Comparison of ENCODE assay signal across 35 mouse cellular contexts in the genomic region with DNA sequence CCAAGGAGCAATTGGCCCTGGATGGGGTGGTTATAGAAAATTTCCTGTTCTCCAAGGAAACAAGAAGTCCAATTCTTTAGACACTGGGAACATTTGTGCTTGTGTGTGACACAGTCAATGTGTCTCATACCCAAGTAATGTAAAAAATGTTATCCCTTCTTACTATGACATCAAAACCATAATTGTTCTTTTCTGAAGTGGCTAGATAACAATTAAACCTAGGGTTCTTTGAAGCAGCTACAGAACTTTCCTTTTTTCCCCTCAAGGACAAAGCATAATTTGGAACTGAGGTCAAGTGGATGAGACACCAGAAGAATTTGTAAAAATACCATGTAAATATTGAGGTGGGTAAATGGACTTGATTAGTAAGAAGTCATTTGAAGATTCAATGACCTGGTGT.
"Had no signal": no experiment of that assay in that cellular context is flagged by ENCODE, and none has a peak within 500 bp of the region (broad histone marks: within the 10 kb centered on the region; RNA-seq: fewer than 3 reads in every experiment).

No protein-coding gene starts in this region.

- H3K4me1 ChIP-seq: heart, embryonic 10.5 days; heart, embryonic 12.5 days; heart, embryonic 13.5 days; heart, embryonic 15.5 days; hindbrain, embryonic 10.5 days; hindbrain, embryonic 12.5 days; hindbrain, embryonic 13.5 days; hindbrain, embryonic 15.5 days; intestine, embryonic 15.5 days; kidney, embryonic 15.5 days had no signal

- H3K4me3 ChIP-seq: heart, embryonic 10.5 days; heart, embryonic 12.5 days; heart, embryonic 13.5 days; heart, embryonic 15.5 days; hindbrain, embryonic 10.5 days; hindbrain, embryonic 12.5 days; hindbrain, embryonic 13.5 days; hindbrain, embryonic 15.5 days; intestine, embryonic 15.5 days; kidney, embryonic 15.5 days; layer of hippocampus, adult 2 months had no signal

- DNase-seq: heart, postnatal 10 days; heart, postnatal 14 days; heart, postnatal 36 days; heart, postnatal 4 days; kidney, adult 11 months; kidney, adult 18-20 months; kidney, adult 2 months; kidney, adult 8-10 months; kidney, adult 9 months; kidney, postnatal 10 days; kidney, postnatal 14 days; kidney, postnatal 25 days; kidney, postnatal 36 days; kidney, postnatal 4 days; layer of hippocampus, adult 9-11 months; layer of hippocampus, postnatal 36 days had no signal

- H3K36me3 ChIP-seq: heart, embryonic 10.5 days; heart, embryonic 12.5 days; heart, embryonic 13.5 days; heart, embryonic 15.5 days; hindbrain, embryonic 10.5 days; hindbrain, embryonic 12.5 days; hindbrain, embryonic 13.5 days; hindbrain, embryonic 15.5 days; intestine, embryonic 15.5 days; kidney, embryonic 15.5 days had no signal

- H3K27ac ChIP-seq: heart, embryonic 10.5 days; heart, embryonic 13.5 days; heart, embryonic 15.5 days; hindbrain, embryonic 10.5 days; hindbrain, embryonic 12.5 days; hindbrain, embryonic 13.5 days; hindbrain, embryonic 14.5 days; hindbrain, embryonic 15.5 days; hindbrain, postnatal 0 days; intestine, embryonic 15.5 days; kidney, embryonic 15.5 days; kidney, postnatal 0 days; layer of hippocampus, adult 2 months had no signal

- H3K9me3 ChIP-seq: heart, embryonic 10.5 days; heart, embryonic 12.5 days; heart, embryonic 13.5 days; heart, embryonic 15.5 days; hindbrain, embryonic 10.5 days; hindbrain, embryonic 12.5 days; hindbrain, embryonic 13.5 days; hindbrain, embryonic 15.5 days; intestine, embryonic 15.5 days; kidney, embryonic 15.5 days had no signal

- H3K27me3 ChIP-seq: heart, embryonic 12.5 days; heart, embryonic 13.5 days; heart, embryonic 15.5 days; hindbrain, embryonic 12.5 days; hindbrain, embryonic 13.5 days; hindbrain, embryonic 15.5 days; intestine, embryonic 15.5 days; kidney, embryonic 15.5 days had no signal

- H3K9ac ChIP-seq: heart, embryonic 12.5 days; heart, embryonic 13.5 days; heart, embryonic 15.5 days; hindbrain, embryonic 12.5 days; hindbrain, embryonic 13.5 days; hindbrain, embryonic 14.5 days; hindbrain, embryonic 15.5 days; intestine, embryonic 15.5 days; kidney, embryonic 15.5 days had no signal

- ATAC-seq: hindbrain, embryonic 16.5 days; hindbrain, postnatal 0 days; inflammation-experienced regulatory T-cells, adult 6 months; intestine, embryonic 15.5 days; intestine, embryonic 16.5 days; intestine, postnatal 0 days had no signal

- H3K4me2 ChIP-seq: heart, embryonic 11.5 days; heart, embryonic 12.5 days; heart, embryonic 13.5 days; heart, embryonic 15.5 days; hindbrain, embryonic 12.5 days; hindbrain, embryonic 13.5 days; hindbrain, embryonic 14.5 days; hindbrain, embryonic 15.5 days; intestine, embryonic 15.5 days; kidney, embryonic 15.5 days had no signal
